Mouse (Mus musculus): Measurements from ENCODE around the gene Sectm1a.
A peak's percentile ranks its signal among the peaks of the same experiment; 100 is the strongest.
"Not testable (repeated sequence)": the region's sequence is repeated elsewhere in the genome, so short reads cannot be mapped to it uniquely, and the experiment has no call there.

Sectm1a gene

DNA sequence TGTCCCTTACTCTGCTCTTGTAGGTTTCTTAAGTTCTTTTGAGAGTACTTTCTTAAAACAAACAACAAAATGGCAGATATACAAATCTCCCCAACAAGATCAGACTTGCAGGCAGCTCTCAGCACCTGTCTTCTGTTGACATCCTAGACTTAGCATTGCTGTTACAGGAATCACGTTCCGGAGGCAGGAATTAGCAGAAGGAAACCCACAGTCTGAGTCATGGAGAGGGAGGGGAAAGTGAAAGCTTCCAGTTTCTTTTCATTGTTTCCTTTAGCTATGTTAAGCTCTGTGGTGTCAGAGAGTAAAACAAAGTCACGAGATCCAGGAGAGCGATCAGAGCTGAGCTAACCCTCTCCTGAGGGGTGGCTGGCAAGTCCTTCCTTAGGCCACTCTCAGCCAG, 9.9 kb upstream of the Sectm1a start:
- no peak for ATAC-seq (ENCODE audit: insufficient number of reproducible peaks, low FRiP score, low TSS enrichment)

DNA sequence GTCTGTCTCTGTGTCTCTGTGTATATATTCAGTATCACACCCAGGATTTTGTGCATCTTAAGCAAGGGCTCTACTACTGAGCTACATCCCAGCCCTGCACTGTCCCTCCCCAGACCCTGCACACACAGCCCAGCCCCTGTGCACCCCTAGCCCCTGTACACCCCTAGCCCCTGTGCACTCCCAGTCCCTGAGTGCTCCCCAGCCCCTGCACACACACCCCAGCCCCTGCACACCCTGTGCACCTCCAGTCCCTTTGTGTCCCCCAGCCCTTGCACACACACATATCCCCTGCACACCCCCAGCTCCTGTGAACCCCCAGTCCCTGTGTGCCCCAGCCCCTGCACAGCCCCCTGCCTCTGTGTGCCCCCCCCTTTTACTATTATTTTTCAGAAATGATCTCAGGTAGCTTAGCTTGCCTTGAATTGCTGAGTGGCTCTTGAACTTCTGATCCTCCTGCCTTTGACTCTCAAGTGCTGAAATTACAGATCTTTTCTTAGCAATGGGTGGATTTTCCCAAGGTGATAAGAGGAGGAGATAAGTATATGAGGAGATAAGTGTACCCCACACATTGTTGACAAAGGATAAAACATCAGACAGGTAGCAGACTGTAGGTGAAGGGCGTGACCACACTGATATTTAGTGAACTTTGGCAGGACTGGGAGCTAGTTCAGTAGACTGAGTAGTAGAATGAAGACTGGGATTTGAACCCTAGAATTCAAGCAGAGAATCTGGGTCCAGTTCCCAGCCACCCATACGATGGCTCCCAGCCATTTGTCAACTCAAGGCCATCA, 8.9 kb upstream of the Sectm1a start:
- ATAC-seq (ENCODE audit: insufficient number of reproducible peaks, low FRiP score, low TSS enrichment): no peak

DNA sequence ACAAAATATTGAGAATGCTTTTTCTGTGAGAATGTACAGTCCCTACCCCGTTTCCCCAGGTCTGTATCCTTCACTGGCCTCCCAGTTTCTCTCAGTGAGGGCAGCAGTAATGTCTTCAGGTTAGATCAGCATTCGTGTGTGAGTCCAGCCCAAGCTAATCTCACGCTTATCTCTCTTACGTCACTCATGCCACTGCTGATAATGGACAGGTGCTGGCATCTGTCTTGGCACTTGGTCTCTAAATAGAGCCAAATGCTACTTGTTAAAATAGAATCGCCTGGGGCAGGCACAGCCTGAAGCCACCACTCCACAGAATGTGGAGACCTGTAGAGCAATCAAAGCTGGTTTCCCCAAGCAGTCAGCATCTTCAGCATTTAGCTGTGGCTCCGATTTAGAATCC, 8.0 kb upstream of the Sectm1a start:
- no peak for ATAC-seq (ENCODE audit: insufficient number of reproducible peaks, low FRiP score, low TSS enrichment)

DNA sequence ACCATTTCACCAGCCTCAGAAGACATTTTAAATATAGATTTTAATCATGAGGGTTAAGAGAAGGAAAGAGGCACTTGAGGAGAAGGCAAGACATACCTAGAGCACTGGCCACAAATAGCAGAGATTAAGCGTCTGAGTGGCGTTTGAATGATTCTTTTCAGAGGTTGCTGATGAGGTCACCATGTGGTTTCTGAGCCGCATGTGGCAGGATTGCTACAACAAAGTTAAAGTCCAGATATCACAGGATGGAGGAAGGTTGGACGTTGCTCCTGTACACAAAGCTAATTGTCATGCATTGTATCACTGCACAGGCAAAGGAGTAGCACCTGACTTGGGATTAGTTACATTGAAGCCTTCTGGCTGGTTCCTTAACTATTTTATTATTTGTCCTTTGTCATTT, 5.3 kb upstream of the Sectm1a start:
- no peak for ATAC-seq (ENCODE audit: insufficient number of reproducible peaks, low FRiP score, low TSS enrichment)

DNA sequence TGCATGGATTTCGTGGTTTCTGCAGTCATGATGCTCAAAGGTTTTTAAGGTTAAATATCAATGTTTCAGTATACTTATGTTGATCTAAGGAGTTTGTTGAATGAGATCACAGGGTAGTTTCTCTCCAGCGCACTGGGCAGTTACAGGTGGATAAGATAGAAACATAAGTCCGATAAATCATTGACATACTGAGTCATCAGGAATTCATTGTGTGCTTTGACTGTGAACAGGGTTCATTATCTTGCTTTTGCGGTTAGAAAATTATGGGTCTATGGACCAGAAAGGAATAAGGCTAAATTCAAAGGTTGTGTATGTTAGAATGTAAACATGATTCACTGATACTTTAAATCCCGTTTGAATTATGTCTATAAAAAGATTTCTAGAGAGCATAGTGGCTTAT, 4.2 kb upstream of the Sectm1a start:
- no peak for ATAC-seq (ENCODE audit: insufficient number of reproducible peaks, low FRiP score, low TSS enrichment)

DNA sequence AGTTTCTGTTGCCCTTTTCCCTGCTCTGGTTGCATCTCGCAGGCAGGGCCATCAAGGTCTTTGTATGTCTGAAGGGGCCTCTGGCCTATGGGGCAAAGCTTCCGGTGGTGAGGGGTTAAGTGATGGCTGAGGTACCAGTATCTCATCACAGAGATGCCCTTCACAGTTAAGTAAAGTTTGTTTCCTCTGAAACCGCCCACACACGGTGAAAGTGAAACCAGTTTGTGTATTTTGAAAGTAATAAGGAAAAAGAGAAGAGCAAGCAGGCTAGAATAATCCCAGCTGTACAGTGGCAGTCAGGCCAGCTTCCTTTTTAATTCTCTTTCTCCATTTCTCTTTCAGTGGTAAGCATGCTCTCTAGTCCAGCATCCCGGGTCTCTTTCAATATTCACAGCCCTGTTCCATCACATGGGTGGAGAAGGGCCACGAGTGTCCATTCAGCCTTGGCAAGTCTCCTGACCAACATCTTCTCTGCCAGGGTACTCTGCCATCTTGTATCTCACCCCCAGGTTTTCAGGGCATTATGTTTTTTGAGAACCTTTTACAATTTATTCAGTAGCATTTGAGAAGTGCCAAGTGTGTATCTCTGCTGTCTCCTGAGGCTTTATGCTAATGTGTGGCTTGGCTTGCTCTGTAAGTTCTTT, 2.0 kb upstream of the Sectm1a start:
- no peak for ATAC-seq (ENCODE audit: insufficient number of reproducible peaks, low FRiP score, low TSS enrichment)

DNA sequence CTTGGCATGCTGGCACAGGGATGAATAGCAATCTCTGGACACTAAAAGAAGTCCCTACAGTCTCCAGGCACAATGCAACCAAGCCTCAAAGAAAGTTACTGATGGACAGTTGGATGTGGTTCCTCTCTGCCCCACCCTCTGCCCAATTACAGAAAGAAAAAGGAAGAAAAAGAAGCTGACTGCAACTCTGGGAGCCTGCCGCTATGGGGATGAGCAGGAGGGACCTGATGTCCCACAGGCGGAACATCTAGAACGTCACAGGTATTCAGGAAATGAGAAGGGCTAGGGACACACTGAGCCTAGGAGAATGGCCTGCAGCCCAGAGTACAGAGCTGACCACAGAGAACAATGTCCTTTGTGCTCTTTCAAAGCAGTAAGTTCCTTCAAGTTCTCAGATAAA, 1.2 kb upstream of the Sectm1a start:
- ATAC-seq (ENCODE audit: insufficient number of reproducible peaks, low FRiP score, low TSS enrichment): no peak

DNA sequence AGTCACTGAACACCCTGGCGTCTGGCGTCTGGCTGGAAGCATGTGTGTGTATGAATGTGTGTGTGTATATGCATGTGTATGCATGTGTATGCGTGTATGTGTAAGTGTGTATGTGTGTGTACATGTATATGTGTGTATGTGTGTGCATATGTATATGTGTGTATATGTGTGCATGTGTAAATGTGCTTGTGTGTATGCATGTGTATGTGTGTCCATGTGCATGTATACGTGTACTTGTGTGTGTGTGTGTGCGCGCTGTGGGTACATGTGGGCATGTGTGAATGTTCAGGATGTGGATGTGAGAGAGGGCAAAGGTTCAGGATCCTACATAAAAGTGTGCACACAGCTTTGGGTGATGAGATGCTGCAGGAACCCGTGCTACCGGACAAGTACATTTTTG, 690 bp downstream of the Sectm1a start:
- ATAC-seq (ENCODE audit: insufficient number of reproducible peaks, low FRiP score, low TSS enrichment): no peak

DNA sequence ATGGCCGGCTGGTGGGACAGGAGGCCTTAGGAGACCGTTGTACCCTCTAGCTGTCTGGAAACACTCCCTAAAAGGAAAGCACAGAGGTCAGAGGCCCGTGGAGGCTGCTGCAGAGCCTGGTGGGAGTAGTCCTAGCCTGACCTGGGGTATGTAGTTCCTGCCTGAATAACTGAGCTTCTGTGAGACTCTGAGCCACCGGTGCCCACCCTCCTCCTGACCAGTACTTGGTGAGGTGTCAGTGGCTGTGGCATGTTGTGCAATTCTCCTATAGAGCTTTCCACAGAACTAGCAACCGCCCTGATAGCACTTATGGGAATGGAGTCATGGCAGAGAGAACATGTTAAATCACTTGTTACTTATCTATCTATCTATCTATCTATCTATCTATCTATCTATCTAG, 5.4 kb downstream of the Sectm1a start:
- ATAC-seq (ENCODE audit: insufficient number of reproducible peaks, low FRiP score, low TSS enrichment): no peak

DNA sequence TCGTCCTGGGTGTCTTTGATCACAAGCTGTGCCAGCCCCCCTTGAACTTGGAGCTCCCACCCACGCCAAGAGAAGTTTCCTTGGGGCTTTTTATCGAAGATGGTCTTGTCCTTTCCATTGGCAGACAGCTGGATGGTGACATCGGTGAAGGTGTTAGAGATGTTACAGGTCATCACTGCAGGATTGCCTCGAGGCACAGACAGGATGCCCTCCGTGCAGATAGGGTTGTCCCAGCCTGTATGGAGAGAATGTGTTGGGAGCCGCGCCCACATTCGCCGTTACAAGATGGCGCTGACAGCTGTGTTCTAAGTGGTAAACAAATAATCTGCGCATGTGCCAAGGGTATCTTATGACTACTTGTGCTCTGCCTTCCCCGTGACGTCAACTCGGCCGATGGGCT, 11.4 kb downstream of the Sectm1a start:
- not testable (repeated sequence) for ATAC-seq (ENCODE audit: insufficient number of reproducible peaks, low FRiP score, low TSS enrichment)

DNA sequence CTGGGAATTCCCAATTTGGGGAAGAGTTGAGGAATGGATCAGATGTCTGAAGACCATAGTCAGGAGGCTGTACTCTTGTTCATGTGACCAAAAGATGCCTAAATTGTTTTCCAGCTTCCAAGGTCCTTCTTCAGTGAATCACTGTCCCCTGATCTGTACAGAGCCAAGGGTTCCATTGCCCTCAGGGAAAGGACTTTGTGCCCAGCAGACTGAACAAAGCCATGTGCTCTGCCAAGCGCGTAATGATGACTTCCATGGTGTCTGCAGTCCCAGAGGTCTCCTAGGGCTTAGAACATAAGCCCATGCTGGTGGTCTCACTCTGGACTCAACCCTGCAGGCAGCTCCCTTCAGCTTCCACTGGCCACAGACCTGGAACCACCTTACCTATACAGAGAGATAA, 13.1 kb downstream of the Sectm1a start:
- ATAC-seq (ENCODE audit: insufficient number of reproducible peaks, low FRiP score, low TSS enrichment): no peak

DNA sequence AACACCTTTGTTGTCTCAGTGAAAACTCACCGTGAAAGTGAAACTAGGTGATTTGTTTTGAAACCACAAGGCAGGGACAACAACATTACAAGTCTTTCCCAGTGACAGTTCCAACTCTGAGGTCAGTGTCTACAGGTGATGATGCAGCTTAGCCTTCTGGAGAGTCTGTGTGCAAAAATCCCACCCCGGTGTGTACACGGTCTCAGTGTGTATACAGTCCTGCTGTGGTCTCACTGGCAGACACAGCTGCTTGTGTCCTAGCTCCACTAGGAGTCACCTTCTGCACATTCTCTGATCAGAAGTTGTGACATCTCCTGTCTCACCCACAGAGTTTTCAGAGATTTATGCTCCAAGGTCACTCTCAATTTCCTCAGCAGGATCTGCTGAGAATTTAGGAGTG, 16.8 kb downstream of the Sectm1a start:
- no peak for ATAC-seq (ENCODE audit: insufficient number of reproducible peaks, low FRiP score, low TSS enrichment)

DNA sequence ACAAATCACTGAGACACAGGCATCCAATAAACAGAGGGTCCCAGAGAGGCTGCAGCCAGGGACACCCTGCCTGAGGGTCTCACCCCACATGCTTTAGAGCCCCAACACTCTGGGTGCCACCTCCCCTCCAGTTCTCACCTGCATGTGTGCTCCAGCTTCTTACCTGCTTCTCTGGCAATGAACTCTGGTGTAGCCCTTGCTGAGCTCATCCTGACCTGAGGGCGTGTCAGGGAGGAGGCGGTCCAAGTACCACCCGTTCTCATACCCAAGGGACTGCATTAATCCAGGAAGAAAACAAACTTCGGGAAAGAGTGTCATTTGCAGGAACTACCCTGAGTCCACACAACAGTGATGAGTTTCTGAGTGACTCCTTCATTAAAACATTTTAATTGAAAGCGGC, 17.6 kb downstream of the Sectm1a start, which contains the start of gene Sectm1b:
Sectm1b (minus strand) TSS at position 191 of the 400 bp plus-strand sequence.
- no peak for ATAC-seq (ENCODE audit: insufficient number of reproducible peaks, low FRiP score, low TSS enrichment)

DNA sequence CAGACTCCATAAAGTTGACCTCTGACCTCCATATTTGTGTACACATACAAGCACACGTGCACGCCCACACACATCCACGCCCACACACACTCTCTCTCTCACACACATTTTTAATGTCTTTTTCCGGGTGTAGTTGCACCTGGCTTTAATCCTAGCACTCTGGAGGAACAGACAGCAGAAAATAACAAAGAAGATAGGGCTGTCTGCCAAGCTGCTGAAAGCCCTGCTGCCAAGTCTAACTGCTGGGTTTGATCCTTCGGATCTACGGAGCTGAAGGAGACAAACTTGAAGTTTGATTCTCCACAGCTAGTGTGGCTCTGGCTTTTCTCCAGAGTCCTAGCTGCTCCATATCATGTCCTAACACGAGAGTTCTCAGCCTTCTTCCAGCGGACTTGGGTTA, 19.4 kb downstream of the Sectm1a start:
- ATAC-seq (ENCODE audit: insufficient number of reproducible peaks, low FRiP score, low TSS enrichment): no peak

DNA sequence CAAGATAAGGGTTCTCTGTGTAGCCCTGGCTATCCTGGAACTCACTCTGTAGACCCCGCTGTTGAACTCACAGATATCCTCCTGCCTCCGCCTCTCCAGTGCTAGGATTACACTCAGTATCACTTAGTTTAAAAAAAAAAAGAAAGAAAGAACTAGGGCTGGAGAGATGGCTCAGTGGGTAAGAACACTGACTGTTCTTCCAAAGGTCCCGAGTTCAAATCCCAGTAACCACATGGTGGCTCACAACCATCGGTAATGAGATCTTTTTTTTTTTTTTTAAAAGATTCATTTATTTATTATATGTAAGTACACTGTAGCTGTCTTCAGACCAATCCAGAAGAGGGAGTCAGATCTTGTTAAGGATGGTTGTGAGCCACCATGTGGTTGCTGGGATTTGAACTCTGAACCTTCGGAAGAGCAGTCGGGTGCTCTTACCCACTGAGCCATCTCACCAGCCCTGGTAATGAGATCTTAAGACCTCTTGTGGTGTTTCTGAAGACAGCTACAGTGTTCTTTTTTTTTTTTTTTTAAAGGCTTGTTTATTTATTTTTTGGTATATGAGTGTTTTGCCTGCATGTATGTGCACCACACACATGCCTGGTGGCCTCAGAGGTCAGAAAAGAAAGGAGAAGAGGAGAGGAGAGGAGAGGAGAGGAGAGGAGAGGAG, 20.5 kb downstream of the Sectm1a start:
- ATAC-seq (ENCODE audit: insufficient number of reproducible peaks, low FRiP score, low TSS enrichment): not testable (repeated sequence)

DNA sequence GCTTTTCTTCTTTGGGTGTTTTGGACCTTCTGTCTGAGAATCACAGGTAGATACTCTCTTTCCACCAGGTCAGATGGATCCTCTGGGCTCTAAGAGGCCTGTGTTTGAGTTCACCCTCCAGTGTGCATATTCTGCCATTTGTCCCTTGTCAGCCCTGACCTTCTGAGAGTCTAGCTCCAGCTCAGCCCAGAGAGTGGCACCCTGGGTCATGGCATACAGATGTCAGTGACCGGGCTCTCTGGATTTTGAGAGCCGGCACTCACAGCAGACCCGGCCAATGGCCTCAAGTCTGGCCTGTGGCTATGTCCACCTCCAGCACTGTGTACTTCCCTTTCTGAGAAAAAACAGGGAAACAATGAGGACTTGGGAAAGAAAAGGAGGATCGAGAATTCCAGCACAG, 21.5 kb downstream of the Sectm1a start:
- no peak for ATAC-seq (ENCODE audit: insufficient number of reproducible peaks, low FRiP score, low TSS enrichment)

DNA sequence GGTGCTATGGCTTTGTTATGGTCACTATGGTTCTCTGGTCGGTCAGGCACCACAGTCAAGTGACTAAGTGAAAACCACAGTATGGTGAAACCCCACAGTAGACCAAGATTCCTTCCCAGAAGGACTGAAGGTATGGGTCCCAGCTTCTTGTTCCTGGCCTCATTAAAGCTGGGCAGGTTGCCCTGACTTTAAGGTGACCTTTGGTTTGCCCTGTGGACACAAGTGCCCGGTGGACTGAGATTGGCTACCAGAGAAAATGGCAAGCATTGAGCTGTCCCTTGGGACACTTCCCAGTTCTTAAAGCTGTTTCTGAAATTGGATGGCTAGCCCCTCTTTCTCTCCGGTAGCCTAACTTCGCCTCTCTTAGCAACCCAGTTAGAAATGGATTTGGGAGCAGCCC, 22.1 kb downstream of the Sectm1a start:
- ATAC-seq (ENCODE audit: insufficient number of reproducible peaks, low FRiP score, low TSS enrichment): no peak

DNA sequence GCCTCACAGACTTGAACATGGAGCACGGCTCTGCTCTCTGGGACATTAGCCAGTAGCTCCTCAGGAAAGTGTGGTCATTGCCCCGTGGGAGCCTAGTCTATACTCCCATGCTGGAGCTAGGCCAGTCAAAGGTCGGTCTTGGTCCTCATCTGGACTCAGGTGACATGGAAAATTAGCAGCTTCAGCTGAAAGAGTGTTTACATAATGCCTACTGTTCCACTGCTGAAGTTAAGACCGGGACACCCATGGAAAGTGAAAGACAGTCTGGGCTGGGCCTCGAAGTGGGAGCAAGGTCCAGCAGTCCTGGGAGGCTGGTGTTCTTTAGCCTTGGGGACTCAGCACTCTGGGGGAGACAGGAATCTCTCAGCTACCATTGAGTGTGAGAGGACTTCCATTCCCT, 22.9 kb downstream of the Sectm1a start:
- ATAC-seq (ENCODE audit: insufficient number of reproducible peaks, low FRiP score, low TSS enrichment): no peak

DNA sequence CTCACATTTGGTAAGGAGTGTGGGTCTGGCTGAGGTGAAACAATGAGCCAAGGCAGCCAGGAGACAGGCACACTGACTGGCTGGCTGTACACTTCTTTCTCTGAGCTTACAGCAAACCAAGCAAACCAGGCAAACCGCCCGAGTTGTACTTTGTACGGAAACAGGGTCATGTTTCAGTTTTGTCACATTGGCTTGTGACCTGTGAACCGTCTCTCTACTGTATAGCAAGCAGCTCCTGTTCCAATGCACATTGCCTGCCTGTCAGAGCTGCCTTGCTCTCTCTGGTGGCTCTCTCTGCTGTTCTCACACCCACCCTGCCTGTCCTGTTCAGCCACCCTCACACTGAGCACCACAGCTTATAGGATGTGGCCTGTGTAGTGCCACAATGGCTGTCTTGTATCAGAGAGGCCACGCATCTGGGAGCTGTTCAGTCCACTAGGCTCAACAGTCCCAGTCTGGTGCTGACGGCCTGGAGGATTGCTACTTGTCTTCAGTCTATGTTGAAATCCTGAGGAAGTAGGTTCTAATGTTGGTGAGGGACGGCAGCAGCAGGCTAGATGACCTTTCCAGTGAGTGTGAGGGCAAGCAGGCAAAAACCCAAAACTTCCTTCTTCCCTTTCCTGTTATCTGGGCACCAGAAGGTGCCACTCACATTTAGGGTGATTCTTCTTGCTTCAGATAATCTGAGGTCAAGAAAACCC, 24.3 kb downstream of the Sectm1a start:
- no peak for ATAC-seq (ENCODE audit: insufficient number of reproducible peaks, low FRiP score, low TSS enrichment)

DNA sequence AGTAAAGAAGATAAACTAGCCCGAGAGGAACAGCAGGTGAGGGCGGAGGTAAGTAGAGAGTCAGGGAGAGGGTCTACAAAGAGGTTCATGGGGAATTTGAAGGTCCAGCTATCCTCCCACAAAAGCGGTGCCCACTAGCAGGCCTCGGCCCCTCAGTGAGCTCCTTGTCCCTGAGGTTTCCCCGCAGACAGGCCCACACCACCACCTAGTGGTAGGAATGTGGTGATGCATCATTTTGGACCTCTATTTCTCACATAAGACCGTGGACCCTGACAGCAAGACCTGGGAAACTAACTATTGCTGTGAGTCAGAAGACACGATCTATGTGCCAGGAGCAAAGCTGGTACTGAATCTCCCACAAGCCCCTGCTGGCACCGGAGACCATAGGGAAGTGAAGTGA, 27.5 kb downstream of the Sectm1a start:
- peak; percentile 49; the same call in 1 of the 2 replicates for ATAC-seq (ENCODE audit: insufficient number of reproducible peaks, low FRiP score, low TSS enrichment)

DNA sequence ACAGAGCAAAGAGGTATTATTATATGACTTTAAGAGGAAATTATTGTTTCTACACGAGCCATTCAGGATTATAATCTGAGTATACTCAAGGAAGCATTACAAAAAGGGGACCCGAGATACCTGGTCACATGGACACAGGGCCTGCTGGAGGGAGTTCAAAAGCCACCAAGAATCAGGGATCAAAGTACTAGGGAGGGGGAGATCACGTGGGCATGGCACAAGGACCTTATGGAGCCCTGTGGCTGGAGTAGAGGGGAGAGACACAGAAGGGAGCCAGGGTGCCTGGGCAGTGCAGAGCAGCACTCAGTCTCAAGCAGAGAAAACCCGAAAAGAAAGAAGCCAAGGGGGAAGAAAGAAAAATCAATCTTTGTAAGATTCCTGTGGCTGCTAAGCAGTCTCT, 28.6 kb downstream of the Sectm1a start:
- no peak for ATAC-seq (ENCODE audit: insufficient number of reproducible peaks, low FRiP score, low TSS enrichment)
